Mouse (Mus musculus) layer of hippocampus, postnatal 25 days (tissue): ENCODE measurements around the gene Cd209d. TPM values are rescaled to one million over a fixed set of nuclear protein-coding genes. Genes with fewer than 3 reads are reported as not detected.
"Not testable (repeated sequence)": the region's sequence is repeated elsewhere in the genome, so short reads cannot be mapped to it uniquely, and the experiment has no call there.

Experiments used
- DNase-seq, 2 experiments: peaks; one replicate each; pipeline ENCODE4 v3.0.0; 2022; ENCODE audit warnings: mixed read lengths in 2 of 2, low spot score in 1 of 2; ENCODE audit errors: extremely low spot score in 1 of 2
- total RNA-seq, 2 experiments: library from RNA; stranded (reverse); gene quantifications; 2 replicates each; pipeline ENCODE4 v1.2.3; 2021

The Cd209d gene
- not detected for total RNA-seq

DNA sequence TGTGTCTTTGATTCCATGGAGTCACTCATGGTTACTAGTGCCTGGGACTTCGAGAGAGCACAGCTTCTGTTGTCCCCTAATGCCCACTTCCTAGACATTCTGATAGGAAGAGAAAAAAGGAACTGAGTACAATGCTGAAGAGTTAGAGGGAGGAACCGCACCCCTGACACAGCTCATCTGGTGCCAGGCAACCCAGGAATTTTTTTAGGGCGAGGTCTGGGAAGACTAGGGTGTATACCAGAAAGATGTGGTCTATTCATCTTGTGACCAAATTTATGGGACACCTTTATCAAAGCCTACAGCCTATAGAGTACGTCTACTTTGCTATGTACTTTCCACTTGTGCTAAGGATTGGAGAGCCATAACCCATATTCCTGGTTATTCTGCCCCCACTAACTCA lies at the start of gene Cd209d:
Gene Cd209d (minus strand): TSS at position 101 of the 400 bp plus-strand sequence.
- DNase-seq: no peak

DNA sequence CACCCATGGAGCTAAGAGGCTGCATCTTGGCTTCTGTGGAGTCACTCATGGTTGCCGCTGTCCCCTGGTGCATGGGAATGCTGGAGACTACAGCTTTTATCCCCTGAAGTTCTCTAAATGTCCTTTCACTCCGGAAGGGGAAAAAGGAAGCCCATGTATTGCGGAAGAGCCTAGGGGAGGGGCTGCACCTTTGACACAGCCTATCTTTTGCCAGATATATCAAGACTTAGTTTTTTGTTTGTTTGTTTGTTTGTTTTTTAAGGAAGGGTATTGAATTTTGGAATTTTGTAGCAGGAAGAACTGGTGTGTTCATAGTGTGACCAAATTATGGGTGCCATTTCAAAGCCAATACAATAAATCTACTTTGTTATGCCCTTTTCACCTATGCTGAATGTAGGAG lies 48.4 kb upstream of the Cd209d start, which contains the start of gene Cd209b:
Gene Cd209b (minus strand): TSS at position 101 of the 400 bp plus-strand sequence.
- no peak for DNase-seq

DNA sequence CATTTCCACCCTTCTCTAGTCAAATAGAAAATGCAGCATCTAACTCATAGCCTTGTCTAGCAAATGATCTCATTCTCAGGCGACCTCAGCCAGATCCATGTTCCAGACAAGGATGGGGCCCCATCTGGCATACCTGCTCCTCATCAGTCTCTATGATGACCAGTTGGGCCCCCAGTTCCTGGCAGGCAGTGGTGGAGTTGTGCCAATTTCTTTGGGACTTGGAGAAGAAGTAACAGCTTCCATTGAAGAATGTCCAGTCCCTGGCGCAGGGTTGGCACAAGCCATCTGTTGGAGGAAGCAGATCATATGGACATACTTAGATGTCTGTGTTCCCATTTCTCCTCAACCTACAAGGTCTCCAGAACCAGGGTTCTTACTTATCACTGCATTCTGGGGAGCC lies 2.2 kb downstream of the Cd209d start:
- no peak for DNase-seq

DNA sequence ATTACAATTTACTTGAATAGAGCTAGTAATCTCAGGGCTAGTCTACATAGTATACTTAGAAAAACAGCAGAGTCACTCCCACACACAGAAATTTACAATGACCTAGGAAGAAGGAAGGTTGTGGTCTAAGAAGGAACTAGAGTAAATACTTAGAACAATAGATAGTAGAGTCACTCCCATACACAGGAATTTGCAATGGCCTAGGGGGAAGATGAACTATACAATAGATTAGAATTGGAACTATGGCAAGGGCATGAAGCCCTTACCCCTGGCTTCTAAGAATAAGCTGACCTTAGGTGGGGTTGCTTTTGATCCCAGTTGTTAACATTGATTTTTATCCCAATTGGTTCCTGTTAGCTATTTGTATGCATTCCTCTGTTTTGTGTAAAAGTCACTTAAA lies 15.6 kb downstream of the Cd209d start:
- not testable (repeated sequence) for DNase-seq

DNA sequence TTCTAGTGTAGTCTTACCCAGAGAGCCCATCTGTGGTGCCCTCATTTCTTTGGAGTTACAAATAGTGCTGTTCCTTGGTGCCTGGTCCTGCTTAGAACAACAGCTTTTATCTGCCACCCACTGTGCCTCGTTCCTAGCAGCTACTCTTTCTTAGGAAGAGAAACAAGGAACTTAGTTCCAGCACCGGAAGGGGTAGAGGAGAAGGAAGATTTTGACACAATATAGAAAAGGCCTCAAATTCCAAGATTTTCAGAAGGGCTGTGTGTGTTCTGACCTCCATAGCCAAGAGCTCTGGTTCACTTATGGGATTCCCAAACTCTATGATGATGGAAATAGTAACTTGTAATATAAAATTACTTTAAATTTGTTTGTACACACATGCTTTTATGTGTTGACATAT lies 24.1 kb downstream of the Cd209d start, which contains the start of gene Cd209e:
Gene Cd209e (minus strand): TSS at position 101 of the 400 bp plus-strand sequence.
- no peak for DNase-seq

Other genes starting within 250 kb of the Cd209d start
- 10 to 100 TPM; 31.2 to 42.2 TPM for gene Stxbp2, start 247.6 kb downstream of the Cd209d start, total RNA-seq
- gene Retn, start 222.8 kb downstream of the Cd209d start, total RNA-seq: under 1 TPM; 0.32 to 0.54 TPM
- gene Mcemp1, start 212.8 kb downstream of the Cd209d start, total RNA-seq: not detected
- 10 to 100 TPM; 22.4 to 23.5 TPM for gene Fcor, start 206.2 kb downstream of the Cd209d start, total RNA-seq
- 10 to 100 TPM; 26.5 to 32.9 TPM for gene Trappc5, start 202.3 kb downstream of the Cd209d start, total RNA-seq
- gene Fcer2a, start 184.4 kb downstream of the Cd209d start, total RNA-seq: not detected
- gene Clec4g, start 157.9 kb downstream of the Cd209d start, total RNA-seq: not detected
- not detected for gene Cd209a, start 129.6 kb downstream of the Cd209d start, total RNA-seq
- gene Cd209e, start 24.2 kb downstream of the Cd209d start, total RNA-seq: not detected
- under 1 TPM; 0.28 to 0.59 TPM for gene Cd209b, start 48.3 kb upstream of the Cd209d start, total RNA-seq
- under 1 TPM in 1 of 2 experiments, not detected in 1; 0.40 TPM for gene Cd209c, start 76.2 kb upstream of the Cd209d start, total RNA-seq
- gene Cd209f, start 227.3 kb upstream of the Cd209d start, total RNA-seq: under 1 TPM in 1 of 2 experiments, not detected in 1; 0.44 TPM